Mouse (Mus musculus) megakaryocyte, embryonic 14.5 days (primary cell): Measurements from ENCODE around the gene Pnldc1.

Experiments used
- FLI1 ChIP-seq: IDR thresholded peaks from 2 replicates; pipeline ENCODE4 v1.6.1; 2012; ENCODE audit warnings: low read length, inconsistent platforms, mixed read lengths
- GATA1 ChIP-seq: IDR thresholded peaks from 3 replicates; pipeline ENCODE4 v1.6.1; 2012; ENCODE audit warnings: mixed read lengths, low read length, inconsistent platforms, borderline replicate concordance

GRCm38 (mm10) chr17:12886620-12887019, 23.4 kb downstream of the Pnldc1 start:
- TF ChIP-seq GATA1 (no peak), FLI1 (no peak)
